Mouse (Mus musculus): ENCODE measurements at regions not wholly inside any gene's neighbourhood (a gene's known extent, or its start where the extent isn't known, plus 50 kb on each side); places are given as distances from the start of the nearest gene placed in this dataset.

GRCm38 (mm10) chr2:27596966-27597365, 79.3 kb upstream of the Rxra start:
- Histone ChIP-seq H3K4me3 (no peak overlapping the region), H3ac (ENCODE audit: control insufficient read depth, insufficient read length) (no peak overlapping the region), H3K79me2 (ENCODE audit: control insufficient read depth, insufficient read depth) (no peaks in the 10 kb centered on the region), H3K4me2 (ENCODE audit: low read depth) (no peak overlapping the region), H3K36me3 (ENCODE audit: control insufficient read depth, insufficient read depth) (no peaks in the 10 kb centered on the region), H3K27me3 (ENCODE audit: control insufficient read depth, insufficient read depth, insufficient read length) (peaks cover 60% of the 10 kb centered on the region)
- no peak for TF ChIP-seq TCF3 (IDR thresholded peaks at IDR 0.05; ENCODE audit: insufficient read length, low read depth)
- TF ChIP-seq POLR2AphosphoS2 (IDR thresholded peaks at IDR 0.05; ENCODE audit: insufficient read length, low read depth) = no peak
- no peak for TF ChIP-seq MAX (IDR thresholded peaks at IDR 0.05; ENCODE audit: low read depth)
- no peak for TF ChIP-seq POLR2A (IDR thresholded peaks at IDR 0.05; ENCODE audit: insufficient read length, low read depth)
- no peak for TF ChIP-seq MYOD1 (IDR thresholded peaks at IDR 0.05; ENCODE audit: control insufficient read depth in 1 of 3, insufficient read length in 2 of 3, low read depth in 2 of 3)
- no peak for TF ChIP-seq REST (IDR thresholded peaks at IDR 0.05; ENCODE audit: insufficient read depth, insufficient read length)
- no peak for TF ChIP-seq E2F4 (IDR thresholded peaks at IDR 0.05; ENCODE audit: insufficient read depth)
- no peak for TF ChIP-seq CEBPB (IDR thresholded peaks at IDR 0.05; ENCODE audit: insufficient read depth, poor library complexity, severe bottlenecking)
- TF ChIP-seq USF1 (IDR thresholded peaks at IDR 0.05; ENCODE audit: low read depth) = no peak
- TF ChIP-seq MYOG (IDR thresholded peaks at IDR 0.05; ENCODE audit: control insufficient read depth in 1 of 3, insufficient read depth in 1 of 3, insufficient read length in 2 of 3, low read depth in 2 of 3) = no peak
- TF ChIP-seq TCF12 (IDR thresholded peaks at IDR 0.05; ENCODE audit: insufficient read depth, poor library complexity, severe bottlenecking) = no peak

- Histone ChIP-seq H3K27me3 (ENCODE audit: control insufficient read depth, insufficient read depth, insufficient read length) (peaks cover 69% of the 10 kb centered on the region), H3K36me3 (ENCODE audit: control insufficient read depth, insufficient read depth) (no peaks in the 10 kb centered on the region), H3K4me2 (ENCODE audit: low read depth) (no peak overlapping the region), H3K79me2 (ENCODE audit: control insufficient read depth, insufficient read depth) (no peaks in the 10 kb centered on the region), H3K4me3 (no peak overlapping the region), H3ac (ENCODE audit: control insufficient read depth, insufficient read length) (no peak overlapping the region)
- TF ChIP-seq POLR2A (IDR thresholded peaks at IDR 0.05; ENCODE audit: insufficient read length, low read depth) (no peak), MYOD1 (IDR thresholded peaks at IDR 0.05; ENCODE audit: control insufficient read depth in 1 of 3, insufficient read length in 2 of 3, low read depth in 2 of 3) (no peak), REST (IDR thresholded peaks at IDR 0.05; ENCODE audit: insufficient read depth, insufficient read length) (no peak), CEBPB (IDR thresholded peaks at IDR 0.05; ENCODE audit: insufficient read depth, poor library complexity, severe bottlenecking) (no peak), SRF (IDR thresholded peaks at IDR 0.05; ENCODE audit: control insufficient read depth, insufficient read length, low read depth) (no peak), TCF3 (IDR thresholded peaks at IDR 0.05; ENCODE audit: insufficient read length, low read depth) (no peak), USF1 (IDR thresholded peaks at IDR 0.05; ENCODE audit: low read depth) (no peak), MAX (IDR thresholded peaks at IDR 0.05; ENCODE audit: low read depth) (no peak), MYOG (IDR thresholded peaks at IDR 0.05; ENCODE audit: control insufficient read depth in 1 of 3, insufficient read depth in 1 of 3, insufficient read length in 2 of 3, low read depth in 2 of 3) (no peak), POLR2AphosphoS2 (IDR thresholded peaks at IDR 0.05; ENCODE audit: insufficient read length, low read depth) (no peak), E2F4 (IDR thresholded peaks at IDR 0.05; ENCODE audit: insufficient read depth) (no peak), TCF12 (IDR thresholded peaks at IDR 0.05; ENCODE audit: insufficient read depth, poor library complexity, severe bottlenecking) (no peak)
Measured at GRCm38 (mm10) chr2:27597901-27598300, 78.3 kb upstream of the Rxra start.

GRCm38 (mm10) chr2:27599061-27599768, 77.0 kb upstream of the Rxra start:
- Histone ChIP-seq H3K4me2 (ENCODE audit: low read depth) (no peak overlapping the region), H3K79me2 (ENCODE audit: control insufficient read depth, insufficient read depth) (no peaks in the 10 kb centered on the region), H3K27me3 (ENCODE audit: control insufficient read depth, insufficient read depth, insufficient read length) (peaks cover 64% of the 10 kb centered on the region), H3K36me3 (ENCODE audit: control insufficient read depth, insufficient read depth) (no peaks in the 10 kb centered on the region), H3ac (ENCODE audit: control insufficient read depth, insufficient read length) (no peak overlapping the region), H3K4me3 (no peak overlapping the region)
- TF ChIP-seq TCF12 (IDR thresholded peaks at IDR 0.05; ENCODE audit: insufficient read depth, poor library complexity, severe bottlenecking) = no peak

GRCm38 (mm10) chr2:27599769-27600167, 76.5 kb upstream of the Rxra start:
- Histone ChIP-seq H3K4me3 (no peak overlapping the region), H3K27me3 (ENCODE audit: control insufficient read depth, insufficient read depth, insufficient read length) (peaks cover 64% of the 10 kb centered on the region), H3ac (ENCODE audit: control insufficient read depth, insufficient read length) (no peak overlapping the region), H3K79me2 (ENCODE audit: control insufficient read depth, insufficient read depth) (no peaks in the 10 kb centered on the region), H3K4me2 (ENCODE audit: low read depth) (no peak overlapping the region), H3K36me3 (ENCODE audit: control insufficient read depth, insufficient read depth) (no peaks in the 10 kb centered on the region)
- no peak for TF ChIP-seq E2F4 (IDR thresholded peaks at IDR 0.05; ENCODE audit: insufficient read depth)

- Histone ChIP-seq H3ac (ENCODE audit: control insufficient read depth, insufficient read length) (no peak overlapping the region), H3K4me3 (no peak overlapping the region), H3K4me2 (ENCODE audit: low read depth) (no peak overlapping the region), H3K27me3 (ENCODE audit: control insufficient read depth, insufficient read depth, insufficient read length) (peaks cover 64% of the 10 kb centered on the region), H3K79me2 (ENCODE audit: control insufficient read depth, insufficient read depth) (no peaks in the 10 kb centered on the region), H3K36me3 (ENCODE audit: control insufficient read depth, insufficient read depth) (no peaks in the 10 kb centered on the region)
- TF ChIP-seq SRF (IDR thresholded peaks at IDR 0.05; ENCODE audit: control insufficient read depth, insufficient read length, low read depth) (no peak), CEBPB (IDR thresholded peaks at IDR 0.05; ENCODE audit: insufficient read depth, poor library complexity, severe bottlenecking) (no peak), TCF3 (IDR thresholded peaks at IDR 0.05; ENCODE audit: insufficient read length, low read depth) (no peak), MAX (IDR thresholded peaks at IDR 0.05; ENCODE audit: low read depth) (no peak), MYOG (IDR thresholded peaks at IDR 0.05; ENCODE audit: control insufficient read depth in 1 of 3, insufficient read depth in 1 of 3, insufficient read length in 2 of 3, low read depth in 2 of 3) (no peak)
Measured at GRCm38 (mm10) chr2:27603333-27603732, 72.9 kb upstream of the Rxra start.

All from myocyte (in vitro differentiated cells).